23 mouse cellular contexts compared by ENCODE assay signal in the genomic region with DNA sequence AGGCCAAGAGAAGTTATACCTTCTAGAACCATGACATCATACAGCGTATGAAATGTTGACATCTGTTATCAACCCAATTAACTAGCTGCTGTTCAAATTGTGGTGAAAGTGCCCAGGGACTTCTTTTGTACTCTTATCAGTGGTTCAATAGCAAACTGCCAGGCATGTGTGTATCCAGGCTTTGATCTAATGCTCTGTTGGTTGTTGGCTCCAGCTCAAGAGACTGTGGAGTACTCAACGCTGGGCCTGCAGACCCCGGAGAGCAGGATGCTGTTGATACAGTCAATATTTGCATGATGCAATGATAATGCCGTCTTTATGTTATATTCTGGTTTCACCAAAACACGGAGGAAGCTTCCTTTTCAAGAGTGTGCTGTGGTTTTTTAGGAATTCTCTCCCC.
A peak's percentile ranks its signal among the peaks of the same experiment; 100 is the strongest.
DNase-seq lines count a peak whose midpoint lies in the region; ATAC-seq and TF ChIP-seq lines count a peak whose summit lies in the region.
"Had no signal": no experiment of that assay in that cellular context is flagged by ENCODE, and none has a peak within 500 bp of the region (broad histone marks: within the 10 kb centered on the region; RNA-seq: fewer than 3 reads in every experiment).

No protein-coding gene starts in this region.

- no peak overlapping the region for H3K4me2 ChIP-seq in forebrain, embryonic 14.5 days (ENCODE audit: low read length)
- no peak overlapping the region for H3K4me2 ChIP-seq in forebrain, postnatal 0 days (ENCODE audit: low read depth)
- H3K4me2 ChIP-seq in lung, embryonic 14.5 days, result no peak overlapping the region
- H3K4me2 ChIP-seq in midbrain, embryonic 11.5 days, result no peak overlapping the region
- no peak overlapping the region for H3K4me2 ChIP-seq in midbrain, postnatal 0 days (ENCODE audit: low read depth, low read length, poor library complexity, severe bottlenecking)
- no peak overlapping the region for H3K4me2 ChIP-seq in stomach, postnatal 0 days (replicated peaks; ENCODE audit: low read depth)
- H3K4me2 ChIP-seq: embryonic facial prominence, embryonic 12.5 days; forebrain, embryonic 12.5 days; hindbrain, embryonic 12.5 days had no signal

- no peaks in the 10 kb centered on the region for H3K4me1 ChIP-seq in forebrain, embryonic 14.5 days (ENCODE audit: control insufficient read depth, insufficient read depth, low read length)
- no peaks in the 10 kb centered on the region for H3K4me1 ChIP-seq in forebrain, postnatal 0 days (ENCODE audit: insufficient read depth)
- H3K4me1 ChIP-seq in lung, embryonic 14.5 days (ENCODE audit: insufficient read depth), result no peaks in the 10 kb centered on the region
- H3K4me1 ChIP-seq in midbrain, embryonic 11.5 days (ENCODE audit: control insufficient read depth, insufficient read depth, low read length), result no peaks in the 10 kb centered on the region
- no peaks in the 10 kb centered on the region for H3K4me1 ChIP-seq in midbrain, postnatal 0 days (ENCODE audit: insufficient read depth, low read length)
- H3K4me1 ChIP-seq in stomach, postnatal 0 days (replicated peaks; ENCODE audit: control insufficient read depth, insufficient read depth), result no peaks in the 10 kb centered on the region
- H3K4me1 ChIP-seq: embryonic facial prominence, embryonic 12.5 days; forebrain, embryonic 12.5 days; hindbrain, embryonic 12.5 days had no signal

- no peak overlapping the region for H3K4me3 ChIP-seq in forebrain, embryonic 14.5 days (ENCODE audit: low read depth, low read length)
- no peak overlapping the region for H3K4me3 ChIP-seq in forebrain, postnatal 0 days (ENCODE audit: low read depth, low read length)
- H3K4me3 ChIP-seq in lung, embryonic 14.5 days (ENCODE audit: low read depth, low read length), result no peak overlapping the region
- no peak overlapping the region for H3K4me3 ChIP-seq in midbrain, embryonic 11.5 days (ENCODE audit: low read depth, low read length)
- no peak overlapping the region for H3K4me3 ChIP-seq in midbrain, postnatal 0 days (ENCODE audit: low read depth, low read length)
- H3K4me3 ChIP-seq in stomach, postnatal 0 days (ENCODE audit: low read depth, low read length), result no peak overlapping the region
- H3K4me3 ChIP-seq: embryonic facial prominence, embryonic 12.5 days; forebrain, embryonic 12.5 days; gastrocnemius, adult 2 months; hindbrain, embryonic 12.5 days had no signal

- TF ChIP-seq EP300 in stomach, postnatal 0 days (optimal IDR thresholded peaks at IDR 0.05), result no peak

- no peaks in the 10 kb centered on the region for H3K27me3 ChIP-seq in forebrain, embryonic 14.5 days (replicated peaks; ENCODE audit: control insufficient read depth, insufficient read depth, low read length)
- no peaks in the 10 kb centered on the region for H3K27me3 ChIP-seq in forebrain, postnatal 0 days (ENCODE audit: insufficient read depth, low read length)
- no peaks in the 10 kb centered on the region for H3K27me3 ChIP-seq in lung, embryonic 14.5 days (ENCODE audit: insufficient read depth, low read length)
- H3K27me3 ChIP-seq in midbrain, embryonic 11.5 days (ENCODE audit: control insufficient read depth, insufficient read depth, low read length), result no peaks in the 10 kb centered on the region; the same call in 1 of the 2 replicates
- H3K27me3 ChIP-seq in midbrain, postnatal 0 days (ENCODE audit: insufficient read depth, low read length), result no peaks in the 10 kb centered on the region
- no peaks in the 10 kb centered on the region for H3K27me3 ChIP-seq in stomach, postnatal 0 days (ENCODE audit: control insufficient read depth, insufficient read depth, low read length)
- H3K27me3 ChIP-seq: CH12.LX; embryonic facial prominence, embryonic 12.5 days; forebrain, embryonic 12.5 days; hindbrain, embryonic 12.5 days had no signal

- no peak overlapping the region for H3K27ac ChIP-seq in forebrain, embryonic 14.5 days (ENCODE audit: low read depth, low read length)
- H3K27ac ChIP-seq in forebrain, postnatal 0 days (ENCODE audit: low read depth, low read length), result no peak overlapping the region
- no peak overlapping the region for H3K27ac ChIP-seq in lung, embryonic 14.5 days (ENCODE audit: low read depth)
- H3K27ac ChIP-seq in midbrain, embryonic 11.5 days (ENCODE audit: low read depth, low read length), result no peak overlapping the region
- no peak overlapping the region for H3K27ac ChIP-seq in midbrain, postnatal 0 days (ENCODE audit: low read depth, low read length)
- no peak overlapping the region for H3K27ac ChIP-seq in stomach, postnatal 0 days (replicated peaks)
- H3K27ac ChIP-seq: embryonic facial prominence, embryonic 12.5 days; forebrain, embryonic 12.5 days; gastrocnemius, adult 2 months; hindbrain, embryonic 12.5 days had no signal

- DNase-seq in forebrain, embryonic 14.5 days (ENCODE audit: low spot score), result peak; percentile 3
- DNase-seq in forebrain, postnatal 0 days, result no peak
- DNase-seq in lung, embryonic 14.5 days, result peak; percentile 71
- DNase-seq in lung, postnatal 25 days (ENCODE audit: low spot score), result no peak
- peak; percentile 39 for DNase-seq in midbrain, embryonic 11.5 days (ENCODE audit: low spot score, missing footprints)
- no peak for DNase-seq in midbrain, postnatal 0 days (ENCODE audit: low spot score)
- DNase-seq in stomach, postnatal 0 days (ENCODE audit: low spot score), result peak; percentile 55
- no peak for DNase-seq in right cerebral cortex, postnatal 14 days
- DNase-seq: adrenal gland, postnatal 14 days; cerebellum, adult 2 months; cerebellum, postnatal 14 days; embryo, embryonic 11 days; gastrocnemius, adult 2 months; gastrocnemius, postnatal 25 days; heart, postnatal 10 days; heart, postnatal 4 days had no signal

- no peak for TF ChIP-seq CTCF in forebrain, postnatal 0 days (IDR thresholded peaks at IDR 0.05; ENCODE audit: low read depth)
- TF ChIP-seq CTCF in lung, embryonic 14.5 days (IDR thresholded peaks at IDR 0.05; ENCODE audit: low read depth), result no peak
- TF ChIP-seq CTCF in midbrain, postnatal 0 days (IDR thresholded peaks at IDR 0.05), result no peak
- no peak for TF ChIP-seq CTCF in stomach, postnatal 0 days (IDR thresholded peaks at IDR 0.05; ENCODE audit: low read depth)

- WGBS in forebrain, embryonic 14.5 days, result 68% methylated on average over 5 of the region's 5 CpGs
- WGBS in forebrain, postnatal 0 days, result 61% methylated on average over 5 of the region's 5 CpGs
- WGBS in lung, embryonic 14.5 days, result 32% methylated on average over 5 of the region's 5 CpGs
- 77% methylated on average over 5 of the region's 5 CpGs for WGBS in midbrain, embryonic 11.5 days
- WGBS in midbrain, postnatal 0 days, result 72% methylated on average over 5 of the region's 5 CpGs
- WGBS in stomach, postnatal 0 days, result 55% methylated on average over 5 of the region's 5 CpGs

- no peaks in the 10 kb centered on the region for H3K9me3 ChIP-seq in forebrain, embryonic 14.5 days (replicated peaks; ENCODE audit: control insufficient read depth, low read length)
- no peaks in the 10 kb centered on the region for H3K9me3 ChIP-seq in forebrain, postnatal 0 days (ENCODE audit: low read length)
- H3K9me3 ChIP-seq in lung, embryonic 14.5 days (ENCODE audit: low read depth, low read length), result no peaks in the 10 kb centered on the region
- H3K9me3 ChIP-seq in midbrain, embryonic 11.5 days (ENCODE audit: control insufficient read depth, low read length), result no peaks in the 10 kb centered on the region
- no peaks in the 10 kb centered on the region for H3K9me3 ChIP-seq in midbrain, postnatal 0 days (ENCODE audit: low read length)
- H3K9me3 ChIP-seq in stomach, postnatal 0 days (ENCODE audit: control insufficient read depth, low read length), result no peaks in the 10 kb centered on the region
- H3K9me3 ChIP-seq: embryonic facial prominence, embryonic 12.5 days; forebrain, embryonic 12.5 days; hindbrain, embryonic 12.5 days had no signal

- H3K9ac ChIP-seq in forebrain, embryonic 14.5 days (ENCODE audit: low read length), result no peak overlapping the region
- H3K9ac ChIP-seq in forebrain, postnatal 0 days, result no peak overlapping the region
- H3K9ac ChIP-seq in lung, embryonic 14.5 days, result no peak overlapping the region
- H3K9ac ChIP-seq in midbrain, embryonic 11.5 days (ENCODE audit: low read length), result no peak overlapping the region
- H3K9ac ChIP-seq in midbrain, postnatal 0 days (replicated peaks; ENCODE audit: low read length, poor library complexity, severe bottlenecking), result no peak overlapping the region
- H3K9ac ChIP-seq in stomach, postnatal 0 days (ENCODE audit: low read length), result no peak overlapping the region
- H3K9ac ChIP-seq: embryonic facial prominence, embryonic 12.5 days; forebrain, embryonic 12.5 days; hindbrain, embryonic 12.5 days had no signal

- no peak for ATAC-seq in forebrain, embryonic 14.5 days
- ATAC-seq in forebrain, postnatal 0 days, result no peak
- peak; percentile 93 for ATAC-seq in lung, embryonic 14.5 days (ENCODE audit: insufficient read depth)
- ATAC-seq in midbrain, embryonic 11.5 days (ENCODE audit: low FRiP score), result no peak
- no peak for ATAC-seq in midbrain, postnatal 0 days (ENCODE audit: low FRiP score)
- ATAC-seq in stomach, postnatal 0 days (ENCODE audit: low FRiP score, low TSS enrichment), result peak; percentile 83
- ATAC-seq: activated CD4-positive, CD25-positive, alpha-beta regulatory T cell, adult 4 months; hindbrain, embryonic 16.5 days; Patski had no signal

- H3K36me3 ChIP-seq in forebrain, embryonic 14.5 days (ENCODE audit: control insufficient read depth, insufficient read depth, low read length), result no peaks in the 10 kb centered on the region
- H3K36me3 ChIP-seq in forebrain, postnatal 0 days (ENCODE audit: insufficient read depth), result no peaks in the 10 kb centered on the region
- no peaks in the 10 kb centered on the region for H3K36me3 ChIP-seq in lung, embryonic 14.5 days (ENCODE audit: insufficient read depth)
- no peaks in the 10 kb centered on the region for H3K36me3 ChIP-seq in midbrain, embryonic 11.5 days (ENCODE audit: control insufficient read depth, insufficient read depth, low read length)
- no peaks in the 10 kb centered on the region for H3K36me3 ChIP-seq in midbrain, postnatal 0 days (ENCODE audit: insufficient read depth, low read length)
- no peaks in the 10 kb centered on the region for H3K36me3 ChIP-seq in stomach, postnatal 0 days (ENCODE audit: control insufficient read depth, insufficient read depth, low read length)
- H3K36me3 ChIP-seq: embryonic facial prominence, embryonic 12.5 days; forebrain, embryonic 12.5 days; hindbrain, embryonic 12.5 days had no signal

Comparison
In these comparisons a context has a peak if more than half of its experiments do, and no peak if none do; other contexts are left out.
1. DNase-seq: peak in forebrain, embryonic 14.5 days (single experiment), lung, embryonic 14.5 days (single experiment), midbrain, embryonic 11.5 days (single experiment) and stomach, postnatal 0 days (single experiment); none in forebrain, postnatal 0 days (single experiment), lung, postnatal 25 days (single experiment), midbrain, postnatal 0 days (single experiment) and right cerebral cortex, postnatal 14 days (single experiment).
2. ATAC-seq: peak in lung, embryonic 14.5 days (single experiment) and stomach, postnatal 0 days (single experiment); none in forebrain, embryonic 14.5 days (single experiment), forebrain, postnatal 0 days (single experiment), midbrain, embryonic 11.5 days (single experiment) and midbrain, postnatal 0 days (single experiment).